Mouse (Mus musculus): ENCODE results near the gene Rbm42. TPM values are rescaled to one million over a fixed set of nuclear protein-coding genes. Genes with fewer than 3 reads are reported as not detected.
A peak's percentile ranks its signal among the peaks of the same experiment; 100 is the strongest.

Gene Rbm42
- total RNA-seq, 2 experiments from 2014 or later, result 83.0 to 88.1 TPM

GRCm38 (mm10) chr7:30618658-30619057 is 31.5 kb downstream of the Rbm42 start:
- no peak for DNase-seq

GRCm38 (mm10) chr7:30615049-30615760 is 34.9 kb downstream of the Rbm42 start:
- DNase-seq, result peak; percentile 49 to 69

- DNase-seq, result no peak
Measured at GRCm38 (mm10) chr7:30614454-30614853, 35.7 kb downstream of the Rbm42 start.

- peak; percentile 60 to 77 for DNase-seq
Measured at GRCm38 (mm10) chr7:30613529-30614112, 36.5 kb downstream of the Rbm42 start.

- DNase-seq, result no peak
Measured at GRCm38 (mm10) chr7:30612654-30613402, 37.3 kb downstream of the Rbm42 start, which contains the start of gene Upk1a. TSS of gene Upk1a (minus strand) at chr7:30612847.

- no peak for DNase-seq
Measured at GRCm38 (mm10) chr7:30610043-30610442, 40.1 kb downstream of the Rbm42 start.

- DNase-seq, result no peak
Measured at GRCm38 (mm10) chr7:30608476-30608875, 41.6 kb downstream of the Rbm42 start.

GRCm38 (mm10) chr7:30607706-30608309 is 42.3 kb downstream of the Rbm42 start:
- peak; percentile 72 to 79 for DNase-seq

- no peak for DNase-seq
Measured at GRCm38 (mm10) chr7:30604944-30605343, 45.2 kb downstream of the Rbm42 start.

GRCm38 (mm10) chr7:30604424-30604823 is 45.7 kb downstream of the Rbm42 start:
- DNase-seq, result no peak

GRCm38 (mm10) chr7:30602583-30602982 is 47.5 kb downstream of the Rbm42 start:
- DNase-seq, result no peak

- DNase-seq, result no peak
Measured at GRCm38 (mm10) chr7:30600651-30601050, 49.5 kb downstream of the Rbm42 start.

- peak; percentile 96 for DNase-seq
Measured at GRCm38 (mm10) chr7:30599933-30600353, 50.2 kb downstream of the Rbm42 start.

GRCm38 (mm10) chr7:30598786-30599185 is 51.3 kb downstream of the Rbm42 start, which contains the start of gene Zbtb32:
TSS of gene Zbtb32 (minus strand) at chr7:30598909.
- no peak for DNase-seq

- no peak for DNase-seq
Measured at GRCm38 (mm10) chr7:30596811-30597210, 53.3 kb downstream of the Rbm42 start.

GRCm38 (mm10) chr7:30596093-30596492 is 54.0 kb downstream of the Rbm42 start:
- no peak for DNase-seq

GRCm38 (mm10) chr7:30594510-30595024 is 55.5 kb downstream of the Rbm42 start:
- no peak for DNase-seq

- DNase-seq, result no peak
Measured at GRCm38 (mm10) chr7:30593579-30594509, 56.3 kb downstream of the Rbm42 start.

- DNase-seq, result no peak
Measured at GRCm38 (mm10) chr7:30592772-30593423, 57.2 kb downstream of the Rbm42 start.

GRCm38 (mm10) chr7:30591605-30591951 is 58.5 kb downstream of the Rbm42 start:
- no peak for DNase-seq

Data from adrenal gland, postnatal 36 days (tissue).